Mouse (Mus musculus): ENCODE measurements at regions not wholly inside any gene's neighbourhood (a gene's known extent, or its start where the extent isn't known, plus 50 kb on each side); places are given as distances from the start of the nearest gene placed in this dataset.

GRCm38 (mm10) chr3:102316151-102316550, 111.7 kb upstream of the Vangl1 start:
- DNase-seq (ENCODE audit: low spot score) = no peak

GRCm38 (mm10) chr3:102311482-102312225, 107.2 kb upstream of the Vangl1 start:
- DNase-seq (ENCODE audit: low spot score) = no peak

GRCm38 (mm10) chr3:102310243-102310642, 105.8 kb upstream of the Vangl1 start:
- no peak for DNase-seq (ENCODE audit: low spot score)

- peak; percentile 10 for DNase-seq (ENCODE audit: low spot score)
Measured at GRCm38 (mm10) chr3:102309756-102310155, 105.3 kb upstream of the Vangl1 start.

- DNase-seq (ENCODE audit: low spot score) = no peak
Measured at GRCm38 (mm10) chr3:102307656-102308055, 103.2 kb upstream of the Vangl1 start.

GRCm38 (mm10) chr3:102292385-102292784, 87.9 kb upstream of the Vangl1 start:
- no peak for DNase-seq (ENCODE audit: low spot score)

- DNase-seq (ENCODE audit: low spot score) = no peak
Measured at GRCm38 (mm10) chr3:102281983-102282382, 77.5 kb upstream of the Vangl1 start.

- DNase-seq (ENCODE audit: low spot score) = no peak
Measured at GRCm38 (mm10) chr3:102276758-102277157, 72.3 kb upstream of the Vangl1 start.

- no peak for DNase-seq (ENCODE audit: low spot score)
Measured at GRCm38 (mm10) chr3:102276283-102276682, 71.8 kb upstream of the Vangl1 start.

- no peak for DNase-seq (ENCODE audit: low spot score)
Measured at GRCm38 (mm10) chr3:102275256-102276022, 70.9 kb upstream of the Vangl1 start.

- DNase-seq (ENCODE audit: low spot score) = no peak
Measured at GRCm38 (mm10) chr3:102270779-102271178, 66.3 kb upstream of the Vangl1 start.

GRCm38 (mm10) chr3:102270257-102270656, 65.8 kb upstream of the Vangl1 start:
- no peak for DNase-seq (ENCODE audit: low spot score)

- DNase-seq (ENCODE audit: low spot score) = no peak
Measured at GRCm38 (mm10) chr3:102266136-102266535, 61.6 kb upstream of the Vangl1 start.

- DNase-seq (ENCODE audit: low spot score) = no peak
Measured at GRCm38 (mm10) chr3:102265146-102265545, 60.7 kb upstream of the Vangl1 start.

- DNase-seq (ENCODE audit: low spot score) = no peak
Measured at GRCm38 (mm10) chr3:102263326-102263725, 58.8 kb upstream of the Vangl1 start.

GRCm38 (mm10) chr3:102262665-102263064, 58.2 kb upstream of the Vangl1 start:
- DNase-seq (ENCODE audit: low spot score) = no peak

- no peak for DNase-seq (ENCODE audit: low spot score)
Measured at GRCm38 (mm10) chr3:102261517-102261916, 57.0 kb upstream of the Vangl1 start.
